Mouse (Mus musculus) lung, adult 2 months (tissue): Measurements from ENCODE around the gene 1700001O22Rik.

ENCODE experiments used
- CTCF ChIP-seq: fragments of 200-500 bp; IDR thresholded peaks from 2 replicates; pipeline ENCODE4 v1.5.1; 2011; ENCODE audit warnings: mild to moderate bottlenecking, low read length, control low read depth; ENCODE audit not compliant: insufficient read depth
- POLR2A ChIP-seq: fragments of 200-500 bp; IDR thresholded peaks from 2 replicates; pipeline ENCODE4 v1.6.1; 2011; ENCODE audit warnings: low read depth, mild to moderate bottlenecking, control low read depth, low read length, borderline replicate concordance; ENCODE audit errors: extremely low read depth

DNA sequence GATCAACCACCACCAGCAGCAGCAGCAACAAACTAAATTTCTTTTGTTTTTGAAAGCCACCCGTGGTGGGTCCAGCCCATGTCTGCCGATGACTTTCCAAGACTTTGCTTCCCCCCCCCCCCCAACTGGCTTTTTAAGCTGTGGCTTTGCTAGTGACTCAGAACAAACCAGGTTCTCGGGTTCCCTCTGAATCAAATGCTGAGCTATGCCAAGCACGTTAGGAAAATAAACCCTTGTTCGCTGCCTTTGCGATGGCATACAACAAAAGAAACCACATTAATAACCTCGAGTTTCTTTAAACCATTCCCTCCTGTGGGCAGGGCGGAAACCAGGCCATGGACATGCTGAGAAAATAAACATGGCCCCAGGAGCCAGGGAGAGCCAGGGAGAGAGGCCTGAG lies 44.7 kb upstream of the 1700001O22Rik start:
- TF ChIP-seq CTCF (no peak), POLR2A (no peak)
